Mouse (Mus musculus) retina, adult 2 months (tissue): ENCODE data around the gene Tprkb.
"Not testable (repeated sequence)": the region's sequence is repeated elsewhere in the genome, so short reads cannot be mapped to it uniquely, and the experiment has no call there.

ENCODE experiments used
- DNase-seq: peaks from one replicate; pipeline ENCODE4 v3.0.0-alpha.2; 2012; ENCODE audit warnings: low read depth, low spot score

Tprkb gene

GRCm38 (mm10) chr6:85973336-85973735 is 61.7 kb downstream of the Tprkb start:
- DNase-seq = no peak

- DNase-seq = no peak
These were observed 63.4 kb downstream of the Tprkb start for GRCm38 (mm10) chr6:85974941-85975617.

- DNase-seq = no peak
These were observed 64.1 kb downstream of the Tprkb start for GRCm38 (mm10) chr6:85975761-85976160.

GRCm38 (mm10) chr6:85976242-85976641 is 64.6 kb downstream of the Tprkb start:
- peak; percentile 3 for DNase-seq

GRCm38 (mm10) chr6:85978736-85979135 is 67.1 kb downstream of the Tprkb start:
- not testable (repeated sequence) for DNase-seq
